Mouse (Mus musculus) cerebellum, adult 11 months (tissue): ENCODE measurements at regions not wholly inside any gene's neighbourhood (a gene's known extent, or its start where the extent isn't known, plus 50 kb on each side); places are given as distances from the start of the nearest gene placed in this dataset.

Experiments
- DNase-seq: peaks from one replicate; pipeline ENCODE4 v3.0.0; 2022

DNA sequence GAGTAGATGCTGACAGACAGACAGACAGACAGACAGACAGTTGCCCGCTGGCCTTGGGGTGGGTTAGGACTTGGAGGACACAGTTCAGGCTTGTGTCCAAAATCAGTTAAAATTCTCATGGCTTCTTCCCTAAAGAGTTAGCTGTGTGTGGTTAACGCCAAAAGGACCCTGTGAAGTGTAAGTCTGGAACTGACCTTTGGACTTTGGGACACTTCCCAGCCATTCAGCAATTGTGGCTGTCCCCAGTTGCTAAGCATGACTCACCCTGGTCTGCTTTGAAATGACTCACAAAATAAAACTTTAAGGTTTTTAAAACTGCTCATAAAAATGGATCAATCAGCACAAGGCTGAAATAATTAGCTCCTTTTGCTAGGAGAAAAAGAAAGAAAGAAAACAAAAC lies 220.5 kb upstream of the Vstm2b start:
- no peak for DNase-seq

DNA sequence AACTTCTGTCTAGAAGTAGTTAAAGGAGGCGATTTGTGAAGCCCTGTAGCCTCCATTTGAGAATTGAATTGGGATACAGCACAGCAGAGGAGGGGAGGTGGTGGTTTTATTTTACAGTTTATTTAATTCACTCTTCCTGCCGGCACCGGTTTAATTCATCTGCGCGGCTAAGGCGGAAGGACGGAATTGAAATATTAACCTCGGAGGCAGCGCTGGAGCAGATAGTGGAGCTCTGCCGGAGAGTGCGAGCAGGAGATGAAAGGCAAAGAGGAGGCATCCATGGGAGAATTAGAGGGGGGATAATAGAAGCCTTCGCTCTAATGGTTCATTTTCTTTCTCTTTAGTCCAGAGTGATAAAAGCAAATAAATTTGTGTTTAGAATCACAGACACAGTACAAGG lies 217.6 kb upstream of the Vstm2b start:
- no peak for DNase-seq

DNA sequence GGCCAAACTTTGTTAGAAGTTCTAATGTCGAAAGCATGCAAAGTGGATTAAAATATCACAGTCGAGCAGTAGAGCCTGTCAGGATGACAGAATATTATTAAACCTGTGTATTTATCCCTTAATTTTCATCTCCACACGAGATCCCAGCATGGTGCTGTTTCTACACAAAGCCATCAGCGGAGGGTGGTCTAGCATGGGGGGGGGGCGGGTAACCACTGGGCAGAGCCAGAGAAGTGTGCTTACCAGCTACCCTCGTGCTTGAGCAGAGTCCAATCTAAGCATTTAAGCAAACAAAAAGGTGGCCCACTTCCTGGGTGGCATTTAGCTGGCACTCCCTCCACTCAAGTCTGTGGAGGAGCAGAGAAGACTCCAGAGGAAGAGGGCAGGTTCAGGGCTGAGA lies 217.1 kb upstream of the Vstm2b start:
- no peak for DNase-seq

DNA sequence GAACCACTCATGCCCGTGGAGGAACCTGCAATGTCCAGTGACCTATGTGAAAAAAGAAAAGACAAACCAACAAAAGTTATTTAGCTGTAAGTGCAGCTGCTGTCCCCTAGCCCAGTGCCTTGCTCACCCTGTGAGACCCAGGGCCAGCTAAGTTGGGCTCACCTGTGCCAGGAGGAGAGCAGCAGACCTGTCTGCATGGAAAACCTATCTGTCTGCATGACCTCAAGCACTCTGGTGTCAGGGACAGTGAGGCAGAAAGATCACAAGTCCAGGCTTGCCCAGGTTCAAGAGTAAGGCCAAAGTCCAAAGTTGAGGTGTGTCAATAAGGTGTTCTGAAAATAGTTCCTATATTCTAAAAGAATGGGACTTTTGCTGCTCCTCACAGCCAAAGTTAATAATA lies 215.0 kb upstream of the Vstm2b start:
- DNase-seq = no peak

DNA sequence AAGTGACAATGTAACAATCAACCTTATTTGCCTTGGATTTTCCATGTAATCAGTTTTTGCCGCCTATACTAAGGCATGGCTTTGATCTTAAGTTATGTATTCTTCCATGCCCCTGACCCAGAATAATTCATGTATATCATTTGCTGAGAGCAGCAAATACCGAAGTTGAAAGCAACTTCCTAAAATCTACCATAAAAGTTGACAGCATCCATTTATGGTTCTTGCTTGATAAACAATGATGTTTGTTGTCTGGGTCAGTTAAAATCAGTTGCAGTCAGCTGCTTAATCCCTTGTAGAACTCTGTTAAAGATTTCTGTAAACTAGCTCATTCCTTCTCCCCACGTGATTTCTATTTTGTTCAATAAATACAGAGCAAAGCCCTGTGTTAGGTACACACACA lies 214.5 kb upstream of the Vstm2b start:
- no peak for DNase-seq

DNA sequence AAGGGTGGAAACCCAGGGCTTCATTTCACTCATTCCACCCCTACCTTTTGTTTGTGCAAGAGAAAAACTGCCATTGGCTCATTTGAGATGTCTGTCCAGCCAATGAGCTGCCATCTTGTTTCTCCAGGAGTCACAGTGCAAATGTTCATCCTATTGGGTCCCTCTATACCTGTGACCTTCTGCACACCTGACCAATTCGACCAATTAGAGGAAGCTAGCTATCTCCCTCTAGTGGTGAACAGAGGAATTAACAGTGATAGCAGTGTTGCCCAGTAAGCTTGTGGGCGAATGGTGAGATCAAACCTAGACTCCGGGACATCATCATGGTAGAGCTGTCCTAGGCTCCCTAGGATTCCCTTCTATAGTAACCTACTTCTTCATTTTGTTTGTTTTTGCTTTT lies 211.1 kb upstream of the Vstm2b start:
- DNase-seq = no peak

DNA sequence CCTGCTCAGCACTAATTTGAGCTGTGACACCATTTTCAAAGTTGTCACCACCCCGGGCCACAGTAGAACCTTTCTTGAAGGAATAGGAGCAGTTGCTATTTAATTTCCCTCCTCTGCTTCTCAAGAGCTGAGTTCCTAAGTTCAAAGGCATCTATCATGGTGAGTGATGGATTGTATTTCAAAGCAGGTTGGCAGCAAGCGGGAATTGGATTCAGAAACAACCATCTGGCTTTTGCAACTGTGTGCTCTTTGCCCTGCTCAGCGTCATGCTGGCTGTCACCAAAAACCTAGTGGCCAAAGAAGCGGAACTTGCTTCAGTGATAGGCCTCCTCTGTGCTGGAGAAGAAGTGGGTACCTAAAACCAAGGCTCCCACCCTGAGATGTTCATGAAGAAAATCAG lies 209.6 kb upstream of the Vstm2b start:
- DNase-seq = no peak

DNA sequence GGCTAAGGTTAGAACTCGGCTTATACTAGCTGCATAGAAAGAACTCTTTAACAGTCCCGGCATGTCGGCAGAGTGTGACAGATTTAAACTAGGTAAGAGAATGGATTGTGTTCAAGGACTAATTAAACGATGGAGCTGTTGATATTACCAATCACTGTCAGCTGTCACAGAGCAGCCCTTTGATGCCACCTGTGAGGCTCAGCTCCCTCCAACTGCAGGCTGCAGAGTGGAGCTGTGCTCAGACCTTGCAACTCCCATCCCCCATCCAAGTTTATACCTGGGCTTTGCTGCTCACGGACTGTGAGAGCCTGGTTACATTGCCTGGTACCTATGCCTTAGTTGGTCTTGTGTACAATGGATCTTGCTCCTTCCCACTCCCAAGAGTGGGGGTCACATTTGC lies 204.4 kb upstream of the Vstm2b start:
- DNase-seq = no peak

DNA sequence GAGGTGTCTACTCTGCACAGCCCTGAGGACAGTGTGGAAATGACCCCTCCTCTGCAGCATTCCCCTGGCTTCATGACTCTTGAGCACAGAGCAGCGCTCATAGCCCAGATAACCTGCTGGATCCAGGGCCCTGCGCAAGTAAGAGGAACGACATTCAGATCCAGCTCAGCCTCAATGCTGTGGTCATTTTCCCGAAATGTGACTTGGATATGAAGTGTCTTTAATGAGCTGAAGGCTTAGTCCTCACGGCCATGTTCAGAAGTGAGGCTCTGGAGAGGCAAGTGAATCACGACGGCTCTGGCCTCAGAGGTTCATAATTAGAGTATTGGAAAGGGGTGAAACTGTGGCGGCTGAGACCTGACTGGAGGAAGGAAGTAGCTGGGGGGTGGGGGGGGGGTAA lies 200.6 kb upstream of the Vstm2b start:
- no peak for DNase-seq

DNA sequence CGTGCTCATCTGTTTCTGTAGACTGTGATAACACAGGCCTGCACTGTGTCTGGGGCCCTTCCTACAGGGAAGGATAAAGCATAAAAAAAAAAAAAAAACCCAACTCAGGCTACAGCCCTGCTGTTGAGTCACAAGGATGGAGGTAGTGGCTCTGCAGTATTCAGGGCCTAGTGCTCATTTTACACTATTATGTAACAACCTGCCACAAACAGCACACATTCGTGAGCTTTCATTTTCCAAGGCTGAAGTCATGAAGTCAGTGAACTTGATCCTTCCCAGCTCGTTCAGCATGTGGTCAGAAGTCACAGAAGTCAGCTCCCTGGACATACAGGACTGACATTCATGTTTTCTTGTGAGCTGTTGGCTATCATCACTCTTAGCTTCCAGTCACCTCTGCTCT lies 199.8 kb upstream of the Vstm2b start:
- no peak for DNase-seq

DNA sequence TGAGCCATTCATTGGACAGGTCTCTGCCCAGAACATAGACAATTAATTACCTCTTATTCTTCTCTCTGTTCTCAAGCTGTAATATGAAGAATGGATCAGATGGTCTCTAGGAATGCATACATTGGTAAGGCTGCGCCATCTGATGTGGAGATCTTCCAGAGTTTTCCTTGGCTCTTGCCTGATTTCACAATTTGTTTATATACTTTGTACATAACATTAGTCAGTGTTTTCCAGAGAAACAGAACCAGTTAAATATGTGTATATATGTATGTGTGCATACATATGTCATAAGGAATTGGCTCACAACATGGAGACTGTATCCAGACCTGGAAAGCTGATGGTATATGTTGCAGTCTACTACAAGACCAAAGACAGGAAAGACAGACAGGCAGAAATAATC lies 198.5 kb upstream of the Vstm2b start:
- no peak for DNase-seq

DNA sequence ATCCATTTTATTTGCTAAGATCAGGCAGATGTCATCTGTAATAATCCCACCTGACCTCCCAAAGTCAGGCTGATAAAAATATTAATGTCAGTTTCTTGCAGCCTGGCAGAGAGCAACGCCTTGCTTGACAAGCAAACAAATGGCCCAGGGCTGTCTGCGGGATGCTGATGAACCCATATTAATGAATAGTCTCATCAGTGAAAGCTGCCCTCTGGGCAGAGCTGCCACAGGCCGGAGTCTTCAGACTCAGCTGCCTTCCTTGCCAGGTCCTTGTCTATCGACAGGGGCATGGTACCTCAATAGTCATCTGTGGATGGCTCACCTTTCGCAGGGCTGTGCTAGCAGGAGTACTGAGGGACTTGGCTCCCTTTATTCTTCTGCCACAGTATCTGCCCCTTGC lies 197.5 kb upstream of the Vstm2b start:
- no peak for DNase-seq

DNA sequence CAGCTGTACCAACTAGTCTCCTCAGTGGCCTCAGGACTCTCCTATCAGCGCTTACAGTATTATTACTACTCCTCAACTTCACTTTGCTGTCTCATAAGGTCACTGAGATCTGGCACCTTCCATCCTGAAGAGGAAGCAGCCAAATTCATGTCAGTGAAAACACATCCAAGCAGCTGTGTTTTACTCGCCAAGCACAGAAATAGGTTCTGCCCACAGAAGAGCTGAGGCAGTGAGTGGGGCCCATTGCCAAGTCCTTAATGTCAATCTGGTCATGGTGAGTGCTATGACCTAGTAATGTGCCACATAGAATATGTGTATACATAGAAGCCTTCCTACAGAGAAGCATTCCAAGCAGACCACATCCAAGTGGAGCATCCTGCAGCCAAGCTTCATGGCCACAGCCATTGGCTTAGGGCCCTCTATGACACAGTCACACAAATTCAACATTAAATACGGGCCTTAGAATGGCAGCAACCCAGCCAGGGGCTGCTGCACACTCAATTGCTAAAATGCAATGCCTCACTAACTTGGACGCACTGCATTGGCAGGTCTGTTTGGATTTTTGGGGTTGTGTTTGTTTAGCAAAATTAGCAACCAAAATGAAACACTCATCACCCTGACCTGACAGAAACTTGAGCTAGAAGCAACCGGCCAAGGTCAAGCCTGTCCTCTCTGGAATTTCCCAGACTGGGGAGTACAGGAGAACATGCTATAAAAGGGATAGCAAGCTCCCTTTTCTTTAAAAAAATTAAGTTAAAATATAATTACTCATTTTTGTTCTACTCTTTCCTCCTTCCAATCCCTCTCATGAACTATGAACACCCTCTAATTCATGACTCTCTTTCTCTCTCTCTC lies 195.7 kb upstream of the Vstm2b start:
- DNase-seq = no peak

DNA sequence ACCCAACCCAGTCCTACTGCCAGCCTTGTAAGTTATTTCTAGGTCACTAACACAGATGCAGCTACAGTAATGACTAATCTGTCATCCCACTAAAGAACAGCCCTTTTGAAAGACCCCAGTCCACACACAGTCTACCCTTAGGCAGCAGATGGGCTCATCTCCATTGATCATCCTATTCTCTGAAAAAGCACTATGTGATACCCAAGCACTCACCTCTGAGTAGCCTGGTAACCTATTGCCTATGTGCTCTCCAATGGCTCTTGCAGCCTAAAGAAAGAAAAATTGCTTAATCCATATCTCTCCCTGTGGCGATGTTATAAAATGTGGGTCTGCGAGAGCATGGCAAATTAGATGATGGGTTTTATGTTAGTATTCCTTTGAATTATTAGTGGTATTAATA lies 189.9 kb upstream of the Vstm2b start:
- DNase-seq = no peak

DNA sequence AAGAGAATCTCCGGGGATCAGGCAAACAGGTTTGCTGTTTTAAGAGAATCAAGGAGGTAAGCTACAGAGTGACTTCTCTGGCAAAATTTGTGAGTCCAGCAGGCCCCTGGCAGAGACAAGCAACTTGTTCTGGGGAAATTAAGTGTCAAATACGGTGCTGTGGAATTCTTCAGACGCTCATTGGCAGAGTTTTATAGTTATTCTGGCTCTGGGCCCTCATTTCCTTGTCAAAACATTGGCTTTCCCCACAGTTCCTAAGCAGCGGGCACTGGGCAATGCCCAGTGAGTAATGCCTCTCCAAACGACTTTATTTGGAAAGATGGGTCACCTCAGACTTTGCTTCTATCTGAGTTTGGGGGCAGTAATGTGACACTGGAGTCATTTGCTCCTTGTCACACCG lies 180.1 kb upstream of the Vstm2b start:
- DNase-seq = no peak

DNA sequence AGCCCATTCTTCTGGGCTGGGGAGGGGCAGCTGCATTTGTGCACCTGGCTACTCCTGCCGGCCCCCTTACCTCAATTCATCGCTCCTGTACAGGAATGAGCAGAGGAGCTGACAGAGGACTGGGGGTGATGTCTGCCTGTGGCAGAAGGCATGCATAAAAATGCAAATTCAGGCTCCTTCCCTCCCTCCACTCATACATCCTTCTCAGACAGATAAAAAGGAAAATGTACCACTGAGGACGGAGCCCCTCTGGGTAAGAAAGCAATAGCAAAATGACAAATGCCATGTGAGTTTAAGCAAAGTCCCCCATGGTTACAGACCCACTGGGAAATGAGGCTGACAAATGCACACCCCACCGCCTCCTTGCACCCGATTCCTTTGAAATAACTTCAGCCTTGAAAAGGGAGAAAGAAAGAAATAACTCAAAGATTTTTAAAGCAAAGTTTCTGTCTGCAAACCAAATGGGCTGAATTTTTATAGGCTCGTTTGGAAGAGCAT lies 161.1 kb upstream of the Vstm2b start:
- no peak for DNase-seq

DNA sequence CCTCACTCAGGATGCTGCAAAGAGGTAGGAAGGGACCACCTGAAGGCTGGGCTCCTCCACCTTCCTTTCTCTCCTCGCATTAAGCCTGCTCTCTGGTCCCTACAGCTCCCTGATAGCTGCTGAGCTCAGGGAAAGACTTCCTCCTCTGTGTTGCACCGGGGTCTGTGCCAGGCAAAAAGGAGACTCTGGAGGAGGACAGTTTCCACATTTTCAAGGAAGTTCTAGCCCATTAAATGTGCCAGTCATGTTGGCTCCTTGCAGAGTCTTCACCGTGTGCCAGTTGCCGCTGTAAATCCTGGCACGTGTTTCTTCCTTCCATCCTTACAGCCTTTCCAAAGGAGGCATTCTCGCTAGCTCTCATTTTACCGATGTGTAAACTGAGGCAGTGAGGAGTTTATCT lies 160.6 kb upstream of the Vstm2b start:
- DNase-seq = no peak

DNA sequence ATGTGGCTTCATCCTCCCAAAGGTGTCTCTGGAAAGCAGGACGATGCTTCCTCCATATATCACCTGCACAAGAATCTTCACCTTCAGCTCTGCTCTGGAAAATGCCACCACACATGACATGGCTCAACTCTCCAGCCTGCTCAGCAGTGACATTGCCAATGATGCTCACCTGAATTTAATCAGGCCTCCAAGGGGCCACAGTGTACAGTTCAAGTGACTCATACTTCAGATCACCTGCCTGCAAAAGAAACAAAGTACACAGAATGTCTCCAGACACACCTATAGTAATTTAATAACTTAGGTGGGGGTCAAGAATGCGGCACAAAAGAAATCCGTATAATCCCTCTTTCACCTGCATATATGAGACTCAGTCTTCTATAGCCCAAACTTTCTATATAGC lies 160.0 kb upstream of the Vstm2b start:
- DNase-seq = no peak

DNA sequence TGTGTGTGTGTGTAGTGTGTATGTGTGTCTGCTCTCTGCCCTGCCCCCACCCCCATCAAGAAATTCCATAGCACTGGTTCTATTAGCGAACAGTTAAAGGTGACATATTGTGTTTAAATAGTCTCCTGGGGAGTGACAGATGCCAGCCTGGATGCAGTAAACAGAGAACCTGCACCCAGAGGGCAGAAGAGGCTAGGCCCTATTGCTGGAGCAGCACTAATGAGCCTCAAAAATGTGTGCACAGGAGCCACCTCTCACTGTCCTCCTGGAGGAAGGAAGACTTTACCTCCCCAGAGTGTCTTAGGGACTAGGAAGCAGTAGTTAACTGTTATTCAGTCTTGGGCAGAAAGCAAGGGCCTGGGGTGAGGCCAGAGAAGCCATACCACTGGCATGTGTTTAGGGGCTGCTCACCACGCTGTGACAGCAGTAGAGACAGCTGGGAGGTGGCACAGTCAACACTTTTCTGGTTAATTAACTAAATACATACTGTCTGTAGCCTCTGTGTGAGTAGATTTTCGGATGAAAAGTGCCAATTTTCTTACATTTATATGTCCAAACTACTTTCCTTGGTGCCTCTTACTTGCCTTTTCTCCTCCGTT lies 155.5 kb upstream of the Vstm2b start:
- no peak for DNase-seq

DNA sequence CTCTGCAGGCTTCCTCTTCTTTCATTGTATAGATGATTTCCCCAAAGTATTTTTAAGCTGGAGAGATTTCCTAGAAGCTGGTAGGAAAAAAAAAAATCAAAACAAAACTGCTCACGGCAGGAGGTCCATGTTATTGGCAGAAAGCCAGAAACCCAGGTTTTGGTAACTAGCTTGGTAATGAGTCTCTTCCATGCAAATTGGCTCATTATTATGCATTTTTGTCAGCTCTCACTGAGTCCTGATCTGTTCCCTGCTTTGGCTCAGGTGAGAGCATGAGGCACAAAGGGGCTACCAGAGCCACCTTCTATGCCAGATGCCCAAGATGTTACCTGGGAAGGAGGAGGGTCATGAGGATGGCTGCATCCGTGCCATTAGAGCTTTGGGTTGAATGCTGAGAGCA lies 146.3 kb upstream of the Vstm2b start:
- DNase-seq = no peak

DNA sequence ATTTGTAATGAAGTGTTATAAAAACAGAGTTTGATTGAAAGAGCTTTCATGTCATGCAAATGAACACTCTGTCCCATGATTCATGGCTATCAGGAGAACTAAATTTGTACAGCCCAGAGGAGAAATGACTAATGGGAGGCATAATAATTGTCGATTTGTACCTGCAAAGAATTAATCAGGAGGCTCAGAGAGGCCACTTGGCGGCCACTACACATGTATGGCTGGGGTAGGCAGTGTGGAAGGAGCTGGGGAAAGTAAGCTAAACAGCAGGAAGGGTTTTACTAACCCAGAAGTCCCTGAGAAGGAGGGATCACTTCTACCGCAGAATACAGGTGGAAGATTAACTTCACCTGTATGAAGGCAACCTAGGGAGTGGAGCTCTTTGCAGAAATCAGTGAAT lies 145.9 kb upstream of the Vstm2b start:
- DNase-seq = no peak

DNA sequence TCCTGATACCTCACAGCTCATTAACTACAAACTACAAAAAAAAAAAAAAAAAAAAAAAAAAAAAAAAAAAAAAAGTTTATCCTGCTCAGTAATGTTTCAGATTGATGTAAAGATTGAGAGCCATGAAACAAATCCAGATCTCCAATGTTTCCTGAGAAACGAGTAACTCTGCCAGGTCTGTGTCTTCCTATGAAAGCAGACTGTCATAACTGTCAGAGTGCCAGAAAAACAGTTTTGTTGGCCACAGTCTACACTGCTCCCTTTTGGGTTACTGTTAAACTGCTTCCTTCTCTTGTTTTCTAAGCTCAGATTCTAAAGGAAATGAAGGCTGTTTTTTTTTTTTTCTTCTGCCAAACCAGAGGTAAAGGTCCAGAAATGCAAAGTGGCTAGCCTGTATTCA lies 144.6 kb upstream of the Vstm2b start:
- no peak for DNase-seq

DNA sequence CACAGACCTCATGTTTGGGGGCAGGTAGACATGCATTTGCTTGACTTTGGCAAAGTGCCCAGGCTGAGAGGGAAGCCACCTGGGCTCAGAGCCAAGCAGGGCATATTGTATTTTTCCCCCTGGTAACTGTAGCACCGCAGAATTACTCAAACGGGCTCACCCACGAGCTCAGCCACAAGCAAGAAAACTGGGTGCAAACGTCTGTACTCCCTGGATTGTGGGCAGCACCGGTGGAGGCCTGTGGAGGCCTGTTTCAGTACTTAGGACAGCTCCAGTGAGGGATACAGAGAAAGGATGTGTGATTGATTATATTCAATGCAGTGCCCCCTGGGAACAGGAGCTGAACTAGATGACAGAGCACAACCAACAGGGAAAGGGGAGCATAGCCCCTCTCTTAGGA lies 135.6 kb upstream of the Vstm2b start:
- DNase-seq = no peak

DNA sequence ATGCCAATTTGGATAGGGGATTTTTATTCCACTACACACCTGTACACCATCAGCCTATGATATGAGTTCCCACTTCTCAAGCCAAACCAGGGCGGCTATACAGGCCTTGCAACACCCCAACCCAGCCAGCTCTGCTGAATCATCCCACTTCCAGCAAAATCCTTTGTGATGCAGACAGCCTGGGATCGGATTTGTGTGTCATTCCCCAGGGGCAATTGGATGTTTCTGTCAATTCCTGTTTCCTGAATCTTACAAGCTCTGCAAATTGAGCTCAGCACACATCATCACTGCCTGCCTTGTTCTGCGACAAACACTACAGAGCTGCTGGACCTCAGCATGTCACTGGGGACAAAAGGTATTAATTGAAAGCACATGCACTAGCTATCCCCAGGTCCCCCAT lies 132.0 kb upstream of the Vstm2b start:
- no peak for DNase-seq

DNA sequence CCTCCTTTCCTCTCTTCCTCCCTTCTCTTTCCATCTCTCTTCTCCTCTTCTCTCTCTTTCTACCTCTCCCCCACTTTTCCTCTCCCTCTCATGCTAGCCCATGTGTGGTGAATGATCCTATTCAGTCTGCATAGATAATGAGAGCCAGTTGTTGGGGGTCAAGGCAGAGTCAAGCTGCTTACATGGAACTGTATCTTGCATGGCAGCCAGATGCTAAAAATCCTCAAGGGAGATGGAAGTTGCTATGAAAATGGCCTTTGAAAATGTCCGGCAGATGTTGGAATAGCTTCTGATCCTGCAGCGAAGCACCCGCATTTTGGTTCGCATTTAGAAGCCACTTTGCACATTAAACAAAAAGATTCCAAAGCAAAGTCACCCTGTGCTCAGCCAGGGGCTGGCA lies 121.9 kb upstream of the Vstm2b start:
- DNase-seq = no peak
